In genomic region chr3:89093175-89093574, GRCm38 (mm10) we compare ENCODE assay signal across 8 mouse cellular contexts. TPM values are rescaled to one million over a fixed set of nuclear protein-coding genes. Genes with fewer than 3 reads are reported as not detected.
DNase-seq lines count a peak whose midpoint lies in the region; ATAC-seq and TF ChIP-seq lines count a peak whose summit lies in the region.

TSS of gene Rusc1 (minus strand) at chr3:89093311.

- no peaks in the 10 kb centered on the region for H3K9me3 ChIP-seq in hindbrain, embryonic 16.5 days (ENCODE audit: control insufficient read depth, low read length)

- H3K27me3 ChIP-seq in hindbrain, embryonic 16.5 days (replicated peaks; ENCODE audit: control insufficient read depth, insufficient read depth, low read length), result no peaks in the 10 kb centered on the region

- peak within 1 kb of the TSS; percentile 95 for H3K4me2 ChIP-seq in hindbrain, embryonic 16.5 days (ENCODE audit: low read length)

- peak within 1 kb of the TSS; percentile 70 for H3K4me3 ChIP-seq in hindbrain, embryonic 16.5 days (ENCODE audit: low read length)
- H3K4me3 ChIP-seq in left cerebral cortex, adult 2 months, result peak within 1 kb of the TSS; percentile 86

- TF ChIP-seq CTCF in left cerebral cortex, adult 2 months (IDR thresholded peaks at IDR 0.05), result no peak

- H3K27ac ChIP-seq in hindbrain, embryonic 16.5 days (ENCODE audit: low read depth, low read length), result peak within 1 kb of the TSS; percentile 84
- H3K27ac ChIP-seq in left cerebral cortex, adult 2 months, result peak within 1 kb of the TSS; percentile 96

- peak; percentile 84 for ATAC-seq in hindbrain, embryonic 16.5 days

- 0% methylated on average over 18 of the region's 18 CpGs for WGBS in hindbrain, embryonic 16.5 days

- peaks cover 18% of the 10 kb centered on the region for H3K4me1 ChIP-seq in hindbrain, embryonic 16.5 days (ENCODE audit: control insufficient read depth, insufficient read depth, low read depth, low read length)

- DNase-seq in ZHBTc4 (ENCODE audit: low read depth, low spot score), result peak; percentile 95
- DNase-seq in cerebellum, postnatal 4 days (ENCODE audit: low spot score in 2 of 2), result peak; percentile 74 to 86
- peak; percentile 70 to 77 for DNase-seq in gastrocnemius, adult 8-10 months (ENCODE audit: low spot score in 2 of 2)
- peak; percentile 91 to 95 for DNase-seq in left cerebral cortex, adult 2 months (ENCODE audit: extremely low spot score in 1 of 2, low spot score in 2 of 2)
- peak; percentile 91 to 92 for DNase-seq in lung, postnatal 4 days
- DNase-seq in right cerebral cortex, adult 18-20 months, result peak; percentile 96
- DNase-seq in urinary bladder, adult 18-20 months (ENCODE audit: low spot score in 2 of 2), result peak; percentile 56 to 68

- H3K9ac ChIP-seq in hindbrain, embryonic 16.5 days (ENCODE audit: low read depth, low read length), result peak within 1 kb of the TSS; percentile 78

- intact Hi-C loops in left cerebral cortex, adult 2 months (cut with DNase I), result loop anchor here (2.0 kb wide), 1 partner anchor 122 kb away; the partner anchor contains the start of gene Thbs3

- H3K36me3 ChIP-seq in hindbrain, embryonic 16.5 days (ENCODE audit: control insufficient read depth, insufficient read depth, low read length), result peaks cover 24% of the 10 kb centered on the region

RNA-seq across cellular contexts. Expression of gene Rusc1, which starts in this region (rescaled TPM):
- total RNA-seq in gastrocnemius, adult 8-10 months (2022), result 10 to 100 TPM; 15.5 to 22.2 (median 18.9) TPM
- polyA plus RNA-seq in hindbrain, embryonic 16.5 days (2015; fragmentation: Nextera tagmentation; extraction: Ambion mirVana), result 101 and 112 TPM in 2 replicates
- 100 to 1,000 TPM; 189 to 199 TPM for total RNA-seq in left cerebral cortex, adult 2 months (2021)

Comparison
In these comparisons a context has a peak if more than half of its experiments do, and no peak if none do; other contexts are left out.
1. Peak in every context shown above with its lines: DNase-seq, ATAC-seq, H3K4me3 ChIP-seq and H3K27ac ChIP-seq.
2. RNA of gene Rusc1 (total RNA-seq): 189 to 199 TPM in left cerebral cortex, adult 2 months; 15.5 to 22.2 TPM in gastrocnemius, adult 8-10 months; every median in the first group is over 4 times any median in the second.